Mouse (Mus musculus) bone marrow macrophage, adult 2 months (primary cell): ENCODE measurements around the gene Lrp1.

Source experiments
- CTCF ChIP-seq: IDR thresholded peaks from 2 replicates; pipeline ENCODE4 v1.5.1; 2012; ENCODE audit warnings: low read depth, mild to moderate bottlenecking, low read length, moderate library complexity
- POLR2A ChIP-seq: IDR thresholded peaks from 2 replicates; pipeline ENCODE4 v1.6.1; 2012; ENCODE audit warnings: mild to moderate bottlenecking, low read depth, low read length, borderline replicate concordance

DNA sequence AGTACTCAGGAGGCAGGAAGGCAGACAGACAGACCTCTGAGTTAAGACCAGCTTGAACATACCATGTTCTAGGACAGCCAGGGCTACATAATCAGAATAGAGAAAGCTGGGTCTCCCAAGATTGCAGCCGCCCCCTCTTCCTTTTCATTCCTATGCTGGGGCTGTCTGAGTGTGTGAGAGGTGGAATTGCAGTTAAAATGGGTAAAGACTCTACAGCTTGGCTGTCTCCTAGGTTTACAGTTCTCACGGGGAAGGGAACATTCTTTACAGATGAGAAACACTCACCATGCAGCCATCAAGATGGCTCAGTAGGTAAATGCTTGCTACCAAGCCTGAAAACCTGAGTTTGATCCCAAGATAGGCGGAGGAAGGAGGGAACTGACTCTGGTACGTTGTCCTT is 120.9 kb downstream of the Lrp1 start:
- no peak for TF ChIP-seq CTCF
- TF ChIP-seq POLR2A, result no peak
